Mouse (Mus musculus) thymus, adult 2 months (tissue): ENCODE data around the gene Hist1h4d.
"Not testable (repeated sequence)": the region's sequence is repeated elsewhere in the genome, so short reads cannot be mapped to it uniquely, and the experiment has no call there.

Source experiments
- CTCF ChIP-seq: fragments of 200-500 bp; IDR thresholded peaks from 2 replicates; pipeline ENCODE4 v1.5.1; 2012; ENCODE audit warnings: mild to moderate bottlenecking, control low read depth, low read length, moderate library complexity, borderline replicate concordance; ENCODE audit not compliant: control insufficient read depth, poor library complexity, insufficient read depth; ENCODE audit errors: extremely low read depth
- POLR2A ChIP-seq: fragments of 200-500 bp; IDR thresholded peaks from 2 replicates; pipeline ENCODE4 v1.6.1; 2012; ENCODE audit warnings: mild to moderate bottlenecking, low read length, control low read depth, moderate library complexity; ENCODE audit not compliant: control insufficient read depth, poor library complexity, insufficient read depth; ENCODE audit errors: extremely low read depth

- not testable (repeated sequence) for TF ChIP-seq CTCF
- peak; percentile 69; the same call in 1 of the 2 replicates for TF ChIP-seq POLR2A
Measured at GRCm38 (mm10) chr13:23535137-23536075, 46.0 kb upstream of the Hist1h4d start, which contains the start of gene Hist1h3g.
